ENCODE assay signal across 24 mouse cellular contexts in the genomic region with DNA sequence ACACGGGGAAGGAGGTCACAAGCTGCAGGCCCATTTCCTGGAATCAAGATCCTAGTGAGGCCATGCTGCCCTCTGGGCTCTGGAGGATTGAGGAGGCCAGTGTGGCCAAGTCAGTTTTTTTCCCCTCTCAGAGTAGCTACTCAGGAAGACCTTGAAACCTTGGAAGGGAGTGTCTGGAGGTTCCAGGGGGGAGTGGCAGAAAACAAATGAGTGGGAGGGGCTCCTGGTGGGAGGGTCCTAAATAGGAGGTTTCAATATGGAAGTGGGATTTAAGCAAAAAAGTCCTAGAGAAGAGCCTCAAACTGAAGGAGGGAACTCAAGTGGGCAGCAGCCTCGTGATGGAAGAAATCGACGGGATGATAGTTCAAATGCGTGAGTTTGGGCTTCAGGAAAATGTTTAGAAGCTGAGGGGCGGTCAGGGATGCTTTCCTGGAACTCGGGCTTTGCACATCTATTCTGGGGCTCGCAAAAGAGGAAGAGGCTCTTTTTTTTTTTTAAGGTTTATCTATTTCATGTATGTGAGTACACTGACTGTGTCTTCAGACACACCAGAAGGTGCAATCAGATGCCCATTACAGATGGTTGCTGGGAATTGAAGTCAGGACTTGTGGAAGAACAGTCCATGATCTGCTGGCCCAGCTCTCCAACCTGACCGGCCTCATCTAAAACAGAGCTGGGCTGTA. TPM values are rescaled to one million over a fixed set of nuclear protein-coding genes. Genes with fewer than 3 reads are reported as not detected.
A peak's percentile ranks its signal among the peaks of the same experiment; 100 is the strongest.
DNase-seq lines count a peak whose midpoint lies in the region; TF ChIP-seq lines count a peak whose summit lies in the region.
"Had no signal": no experiment of that assay in that cellular context is flagged by ENCODE, and none has a peak within 500 bp of the region (broad histone marks: within the 10 kb centered on the region; RNA-seq: fewer than 3 reads in every experiment).

No protein-coding gene starts in this region.

- H3K9me3 ChIP-seq in ES-E14 (ENCODE audit: control insufficient read depth, insufficient read depth, low read depth, low read length), result no peaks in the 10 kb centered on the region
- H3K9me3 ChIP-seq: embryonic facial prominence, embryonic 13.5 days; embryonic facial prominence, embryonic 15.5 days; forebrain, embryonic 10.5 days; forebrain, embryonic 12.5 days had no signal

- no peak overlapping the region for H3K4me3 ChIP-seq in ES-E14 (ENCODE audit: insufficient read depth in 1 of 2, low read depth in 1 of 2, low read length in 2 of 2, poor library complexity in 1 of 2, severe bottlenecking in 1 of 2)
- H3K4me3 ChIP-seq: embryonic facial prominence, embryonic 13.5 days; embryonic facial prominence, embryonic 15.5 days; erythroblast, embryonic 14.5 days; forebrain, embryonic 10.5 days; forebrain, embryonic 12.5 days had no signal

- no peak overlapping the region for H3K9ac ChIP-seq in ES-E14 (ENCODE audit: insufficient read depth, low read depth, low read length, poor library complexity, severe bottlenecking)
- H3K9ac ChIP-seq: embryonic facial prominence, embryonic 13.5 days; embryonic facial prominence, embryonic 15.5 days; forebrain, embryonic 12.5 days had no signal

- in situ Hi-C loops in ES-E14 (cut with MboI; ENCODE audit: low sequenced_read_pairs in 2 of 2, unreplicated experiment in 2 of 2), result no loop called here

- no peak overlapping the region for H3K27ac ChIP-seq in ES-E14 (ENCODE audit: insufficient read depth, low read depth, low read length, poor library complexity, severe bottlenecking)
- H3K27ac ChIP-seq: embryonic facial prominence, embryonic 13.5 days; embryonic facial prominence, embryonic 15.5 days; forebrain, embryonic 10.5 days; forebrain, embryonic 12.5 days had no signal

- DNase-seq in heart, adult 11 months, result peak; percentile 80
- DNase-seq in heart, postnatal 4 days, result no peak
- DNase-seq in ES-E14 (ENCODE audit: low read depth, low spot score), result peak; percentile 70
- peak; percentile 50 for DNase-seq in MEL-GATA-1-ER (ENCODE audit: extremely low read depth, low read depth)
- DNase-seq in ZHBTc4 (ENCODE audit: low read depth, low spot score), result peak; percentile 91
- DNase-seq in adrenal gland, postnatal 4 days (ENCODE audit: low spot score in 2 of 2), result no peak
- DNase-seq in gastrocnemius, postnatal 14 days, result no peak
- DNase-seq in layer of hippocampus, postnatal 14 days (ENCODE audit: low spot score in 2 of 2), result no peak
- DNase-seq: adrenal gland, adult 8-10 months; adrenal gland, postnatal 25 days; B cell, adult 2 months; cerebellum, adult 11-12 months; cerebellum, adult 2 months; cerebellum, adult 9-10 months; cerebellum, postnatal 14 days; cerebellum, postnatal 36 days; embryo, embryonic 11 days had no signal

- intact Hi-C loops in gastrocnemius, postnatal 14 days (cut with DNase I; ENCODE audit: low total_unique reads), result no loop called here

- H3K36me3 ChIP-seq in ES-E14 (ENCODE audit: control insufficient read depth, insufficient read depth, low read length, poor library complexity, severe bottlenecking), result no peaks in the 10 kb centered on the region
- H3K36me3 ChIP-seq: embryonic facial prominence, embryonic 13.5 days; embryonic facial prominence, embryonic 15.5 days; forebrain, embryonic 10.5 days; forebrain, embryonic 12.5 days had no signal

- H3K4me1 ChIP-seq in ES-E14 (ENCODE audit: control insufficient read depth in 2 of 2, insufficient read depth in 2 of 2, low read length in 2 of 2, poor library complexity in 1 of 2), result peaks cover 4 to 6% of the 10 kb centered on the region in 2 experiments
- H3K4me1 ChIP-seq: embryonic facial prominence, embryonic 13.5 days; embryonic facial prominence, embryonic 15.5 days; forebrain, embryonic 10.5 days; forebrain, embryonic 12.5 days had no signal

TF ChIP-seq in ES-E14, 5 proteins besides CTCF, POLR2A, EP300 and RAD21:
- TF ChIP-seq CHD2 (IDR thresholded peaks at IDR 0.05; ENCODE audit: low read depth, low read length) (no peak), MAFK (IDR thresholded peaks at IDR 0.05; ENCODE audit: insufficient read depth, low read depth, low read length) (no peak), HCFC1 (IDR thresholded peaks at IDR 0.05; ENCODE audit: borderline replicate concordance, insufficient read depth, low read length) (no peak), ZC3H11A (IDR thresholded peaks at IDR 0.05; ENCODE audit: borderline replicate concordance, low read depth, low read length) (no peak), ZNF384 (IDR thresholded peaks at IDR 0.05; ENCODE audit: low read depth, low read length) (no peak)

RNA-seq across cellular contexts. Expression of gene Crxos, which starts 19.1 kb away (rescaled TPM):
- total RNA-seq in heart, postnatal 4 days (2021), result not detected
- total RNA-seq in ES-E14 (2012; rRNA removed), result 4.2 and 19.1 TPM in 2 replicates
- under 1 TPM; 0.54 to 0.81 TPM for total RNA-seq in adrenal gland, postnatal 4 days (2021)
- not detected for total RNA-seq in gastrocnemius, postnatal 14 days (2021)
- total RNA-seq in layer of hippocampus, postnatal 14 days (2021), result under 1 TPM in 1 of 2 experiments, not detected in 1; 0.16 TPM
- total RNA-seq: adrenal gland, adult 8-10 months; adrenal gland, postnatal 25 days; common myeloid progenitor, adult 5-6 weeks had no signal

RNA-seq across cellular contexts. Expression of gene Selenow, which starts 20.7 kb away (rescaled TPM):
- 100 to 1,000 TPM; 194 to 214 TPM for total RNA-seq in heart, postnatal 4 days (2021)
- 36.3 and 54.0 TPM in 2 replicates for total RNA-seq in ES-E14 (2012; rRNA removed)
- 100 to 1,000 TPM; 186 to 204 TPM for total RNA-seq in adrenal gland, postnatal 4 days (2021)
- total RNA-seq in gastrocnemius, postnatal 14 days (2021), result 100 to 1,000 TPM; 759 to 773 TPM
- total RNA-seq in layer of hippocampus, postnatal 14 days (2021), result 1,000 to 10,000 TPM; 1,721 to 1,761 TPM

RNA-seq across cellular contexts. Expression of gene Crx, which starts 21.7 kb away (rescaled TPM):
- total RNA-seq in heart, postnatal 4 days (2021), result not detected
- total RNA-seq in ES-E14 (2012; rRNA removed), result 0.16 TPM in 1 of 2 replicates, not detected in the other
- not detected for total RNA-seq in adrenal gland, postnatal 4 days (2021)
- total RNA-seq in gastrocnemius, postnatal 14 days (2021), result not detected
- total RNA-seq in layer of hippocampus, postnatal 14 days (2021), result not detected
- total RNA-seq: adrenal gland, adult 18-20 months; adrenal gland, adult 8-10 months; adrenal gland, postnatal 25 days; common myeloid progenitor, adult 5-6 weeks had no signal

RNA-seq across cellular contexts. Expression of gene Nop53, which starts 44.4 kb away (rescaled TPM):
- 100 to 1,000 TPM; 139 to 142 TPM for total RNA-seq in heart, postnatal 4 days (2021)
- 212 and 220 TPM in 2 replicates for total RNA-seq in ES-E14 (2012; rRNA removed)
- total RNA-seq in adrenal gland, postnatal 4 days (2021), result 100 to 1,000 TPM; 238 to 243 TPM
- 100 to 1,000 TPM; 121 to 127 TPM for total RNA-seq in gastrocnemius, postnatal 14 days (2021)
- total RNA-seq in layer of hippocampus, postnatal 14 days (2021), result 100 to 1,000 TPM; 109 to 115 TPM

Comparison
In these comparisons a context has a peak if more than half of its experiments do, and no peak if none do; other contexts are left out.
1. DNase-seq: peak in heart, adult 11 months (single experiment), ES-E14 (single experiment), MEL-GATA-1-ER (single experiment) and ZHBTc4 (single experiment); none in heart, postnatal 4 days (single experiment), adrenal gland, postnatal 4 days (0 of 2), gastrocnemius, postnatal 14 days (single experiment) and layer of hippocampus, postnatal 14 days (0 of 2).